Mouse (Mus musculus) right cerebral cortex, postnatal 4 days (tissue): Measurements from ENCODE around the gene Vps51.

Experiments used
- DNase-seq: peaks from one replicate; pipeline ENCODE4 v3.0.0-alpha.2; 2022

Gene Vps51

GRCm38 (mm10) chr19:6076564-6077393 lies at the start of gene Vps51:
Gene Vps51, minus strand, starts transcription at chr19:6077231.
- DNase-seq: peak; percentile 74

- peak; percentile 51 for DNase-seq
Observed at GRCm38 (mm10) chr19:6126289-6126688, 49.3 kb upstream of the Vps51 start.

GRCm38 (mm10) chr19:6124898-6125297 lies 47.9 kb upstream of the Vps51 start:
- DNase-seq: no peak

GRCm38 (mm10) chr19:6123330-6123729 lies 46.3 kb upstream of the Vps51 start:
- DNase-seq: no peak

- DNase-seq: no peak
Observed at GRCm38 (mm10) chr19:6121761-6122160, 44.7 kb upstream of the Vps51 start.

GRCm38 (mm10) chr19:6118677-6119185 lies 41.7 kb upstream of the Vps51 start:
- peak; percentile 51 for DNase-seq

GRCm38 (mm10) chr19:6117986-6118676 lies 41.1 kb upstream of the Vps51 start, which contains the start of gene Sac3d1:
Gene Sac3d1, minus strand, starts transcription at chr19:6118650.
- DNase-seq: peak; percentile 87

- no peak for DNase-seq
Observed at GRCm38 (mm10) chr19:6117346-6117985, 40.4 kb upstream of the Vps51 start.

- DNase-seq: no peak
Observed at GRCm38 (mm10) chr19:6116113-6116850, 39.3 kb upstream of the Vps51 start.

GRCm38 (mm10) chr19:6113116-6113515 lies 36.1 kb upstream of the Vps51 start:
- DNase-seq: no peak

GRCm38 (mm10) chr19:6105586-6105985 lies 28.6 kb upstream of the Vps51 start, which contains the start of gene Naaladl1:
Gene Naaladl1, plus strand, starts transcription at chr19:6105782.
- no peak for DNase-seq

GRCm38 (mm10) chr19:6104476-6104875 lies 27.4 kb upstream of the Vps51 start:
- no peak for DNase-seq

- DNase-seq: no peak
Observed at GRCm38 (mm10) chr19:6102169-6102853, 25.3 kb upstream of the Vps51 start.

GRCm38 (mm10) chr19:6101186-6101585 lies 24.2 kb upstream of the Vps51 start:
- DNase-seq: no peak

GRCm38 (mm10) chr19:6097847-6098246 lies 20.8 kb upstream of the Vps51 start:
- no peak for DNase-seq

- no peak for DNase-seq
Observed at GRCm38 (mm10) chr19:6094119-6094518, 17.1 kb upstream of the Vps51 start, which contains the start of gene AC131692.1. Gene AC131692.1, plus strand, starts transcription at chr19:6094419.

GRCm38 (mm10) chr19:6088841-6089240 lies 11.8 kb upstream of the Vps51 start:
- no peak for DNase-seq

- no peak for DNase-seq
Observed at GRCm38 (mm10) chr19:6085417-6085879, 8.4 kb upstream of the Vps51 start.

GRCm38 (mm10) chr19:6084478-6085248 lies 7.6 kb upstream of the Vps51 start, which contains the start of the genes Zfpl1 and Cdca5:
Gene Zfpl1, minus strand, starts transcription at chr19:6084956.
Gene Cdca5, plus strand, starts transcription at chr19:6084983.
- DNase-seq: peak; percentile 92

- DNase-seq: no peak
Observed at GRCm38 (mm10) chr19:6082156-6082555, 5.1 kb upstream of the Vps51 start, which contains the start of gene Gm28374. Gene Gm28374, minus strand, starts transcription at chr19:6082256.
